Mouse (Mus musculus): ENCODE data around the gene Golga5.

GRCm38 (mm10) chr12:102425048-102425578, 43.8 kb upstream of the Golga5 start:
- TF ChIP-seq TCF12 (IDR thresholded peaks at IDR 0.05; ENCODE audit: low read depth, low read length) (no peak), CTCF (IDR thresholded peaks at IDR 0.05 in 2 of 3, conservative IDR thresholded peaks at IDR 0.05 in 1 of 3; ENCODE audit: control insufficient read depth in 1 of 3, insufficient read depth in 1 of 3, low read depth in 2 of 3, low read length in 3 of 3, poor library complexity in 1 of 3, severe bottlenecking in 1 of 3) (no peak), GABPA (IDR thresholded peaks at IDR 0.05; ENCODE audit: low read depth, low read length) (no peak)
